Mouse (Mus musculus): Measurements from ENCODE around the gene Lgals9.
A peak's percentile ranks its signal among the peaks of the same experiment; 100 is the strongest.

The Lgals9 gene

DNA sequence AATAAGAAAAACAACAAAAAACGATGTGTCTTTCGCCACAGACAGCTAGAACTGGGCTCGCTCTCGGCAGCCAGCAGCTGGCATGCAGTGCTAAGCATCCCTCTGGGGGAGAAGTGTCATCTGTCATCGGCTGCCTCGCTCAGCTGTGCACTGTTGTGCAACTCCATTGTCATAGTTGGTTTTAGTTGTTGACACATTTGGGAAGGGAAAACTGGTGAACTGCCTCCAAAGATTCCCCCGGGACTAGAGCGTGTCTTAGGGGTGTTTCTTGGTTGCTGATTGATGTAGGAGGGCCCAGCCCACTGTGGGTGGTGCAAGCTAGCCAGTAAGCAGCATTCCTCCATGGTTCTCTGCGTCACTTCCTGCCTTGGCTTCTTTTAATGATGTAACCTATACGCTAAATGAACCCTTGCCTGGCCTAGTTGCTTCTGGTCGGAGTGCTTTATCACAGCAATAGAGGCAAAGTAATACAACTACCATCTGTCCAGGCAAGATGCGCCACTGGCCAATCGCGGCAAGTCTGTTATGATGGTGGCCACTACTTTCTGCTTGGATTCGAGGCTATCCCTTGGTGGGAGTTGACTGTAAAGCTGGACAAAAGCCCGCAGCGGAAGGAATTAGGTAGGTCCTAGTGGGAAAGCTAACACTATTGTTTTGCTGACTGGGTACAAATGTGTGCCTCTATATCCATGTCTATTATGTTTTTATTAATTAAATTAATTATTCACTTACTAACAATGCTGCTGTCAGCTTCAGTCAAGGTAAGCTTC is 11.2 kb downstream of the Lgals9 start:
- DNase-seq = peak; percentile 25 to 65

DNA sequence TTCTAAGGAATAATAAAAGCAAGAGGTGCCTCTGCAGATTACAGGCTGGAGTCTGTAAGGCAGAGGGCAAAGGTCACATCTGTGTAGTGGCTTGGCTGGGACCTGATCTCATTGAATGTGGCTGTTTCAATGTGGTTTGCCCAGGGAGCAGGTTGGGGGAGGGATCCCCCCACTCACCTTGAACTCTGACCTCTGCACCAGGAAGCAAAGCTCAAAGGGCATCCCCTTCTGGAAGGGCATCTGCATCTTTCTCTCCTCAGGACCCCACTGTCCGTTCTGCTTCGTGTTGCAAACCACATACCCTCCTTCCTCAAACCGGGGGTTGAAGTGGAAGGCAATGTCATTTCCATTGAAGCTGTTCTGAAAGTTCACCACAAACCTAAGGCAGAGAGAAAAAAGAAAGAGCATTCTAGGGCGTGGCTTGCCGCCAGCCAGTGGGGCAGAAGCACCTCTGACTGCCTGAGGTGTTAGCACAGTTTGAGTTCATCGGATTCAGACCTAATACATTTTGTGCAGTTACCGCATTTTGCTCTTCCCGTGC is 11.9 kb downstream of the Lgals9 start:
- peak in 1 of 2 experiments; percentile 25 for DNase-seq

DNA sequence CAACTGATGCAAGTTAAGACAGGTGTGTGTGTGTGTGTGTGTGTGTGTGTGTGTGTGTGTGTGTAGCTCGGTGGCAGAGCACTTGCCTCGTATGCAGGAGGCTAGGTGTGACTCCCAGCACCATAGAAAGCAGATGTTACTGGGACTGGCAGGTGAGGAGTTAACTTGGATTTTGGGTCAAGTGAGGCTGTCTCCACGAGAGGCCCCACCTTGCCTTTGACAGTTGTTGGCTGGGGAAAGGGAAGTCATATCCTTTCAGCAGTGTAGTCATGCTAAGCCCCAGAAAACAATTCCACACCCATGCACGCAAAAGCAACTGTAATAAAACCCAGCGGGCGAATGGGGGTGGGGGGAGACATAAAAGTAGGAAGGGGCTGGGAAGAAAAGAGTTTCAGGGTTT is 12.4 kb downstream of the Lgals9 start:
- no peak for DNase-seq

DNA sequence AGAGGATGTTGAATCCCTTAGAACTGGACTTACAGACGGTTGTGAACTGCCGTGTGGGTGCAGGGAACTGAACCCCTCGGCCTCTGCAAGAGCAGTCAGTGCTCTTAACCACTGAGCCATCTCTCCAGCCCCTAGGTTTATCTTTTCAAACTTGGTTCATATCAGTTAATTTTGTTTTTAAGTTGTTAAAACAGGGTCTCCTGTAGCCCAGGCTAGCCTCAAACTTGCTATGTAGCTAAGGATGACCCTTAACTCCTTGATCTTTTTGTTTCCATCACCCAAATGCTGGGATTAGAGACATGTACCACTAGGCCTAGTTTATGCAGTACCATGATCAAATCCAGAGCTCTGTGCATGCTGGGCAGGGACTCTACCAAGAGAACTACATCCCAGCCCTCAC is 13.0 kb downstream of the Lgals9 start:
- no peak for DNase-seq

DNA sequence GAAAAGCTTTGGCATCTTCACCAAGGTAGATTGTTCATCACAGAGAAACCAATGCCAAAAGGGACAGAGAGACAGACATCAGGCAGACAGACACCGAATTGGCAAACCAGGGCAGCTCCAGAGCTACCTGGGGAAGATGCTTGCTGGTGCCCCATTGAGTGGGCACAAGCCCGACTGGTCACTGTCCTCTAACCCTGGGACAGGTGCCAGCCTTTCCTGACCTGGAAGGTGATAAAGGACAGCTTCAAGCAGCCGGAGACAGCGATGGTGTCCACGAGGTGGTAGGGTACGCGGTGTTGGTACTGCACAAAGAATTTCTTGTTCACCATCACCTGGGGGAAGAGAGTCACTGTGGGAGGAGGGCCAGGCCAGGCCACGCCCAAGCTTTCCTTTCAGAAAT is 13.7 kb downstream of the Lgals9 start:
- DNase-seq = peak in 1 of 2 experiments; percentile 26

DNA sequence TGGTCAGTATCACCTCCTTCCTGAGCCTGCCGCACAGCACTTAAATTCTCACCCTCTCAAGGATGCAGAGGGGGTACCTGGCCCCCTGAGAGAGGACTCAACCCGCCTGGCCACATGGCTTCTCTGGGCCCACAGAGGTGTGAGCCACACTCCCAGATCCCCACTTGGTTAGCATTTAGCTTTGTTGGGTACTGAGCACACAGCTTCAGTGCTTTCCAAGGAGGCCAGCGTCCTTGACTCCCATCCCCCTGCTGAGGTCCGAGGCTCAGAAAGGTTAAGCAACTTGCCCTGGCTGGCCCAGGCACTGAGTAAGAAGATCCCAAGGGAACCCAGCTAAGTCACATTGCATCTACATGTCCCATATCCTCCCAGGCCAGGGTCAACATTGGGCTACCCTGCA is 16.6 kb downstream of the Lgals9 start:
- peak in 1 of 2 experiments; percentile 43 for DNase-seq

DNA sequence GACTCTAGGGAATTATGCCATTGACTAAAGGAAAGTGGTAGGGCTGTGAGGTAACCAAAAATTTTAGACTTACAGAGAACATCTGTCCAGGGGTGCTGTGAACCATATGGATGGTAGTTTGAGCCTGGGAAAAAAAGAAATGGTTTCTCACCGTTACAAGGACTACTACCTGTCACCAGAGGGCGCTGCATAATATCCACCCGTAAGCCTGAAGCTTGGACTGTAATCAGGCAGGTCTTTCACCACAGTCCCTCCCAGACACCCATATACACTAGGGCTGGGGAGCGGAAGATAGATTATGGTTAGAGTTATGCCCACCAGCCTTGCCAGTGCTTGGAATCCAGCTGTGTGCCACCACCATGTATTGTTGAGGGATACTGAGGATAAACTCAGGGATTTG is 17.4 kb downstream of the Lgals9 start:
- DNase-seq = peak; percentile 44 to 76

DNA sequence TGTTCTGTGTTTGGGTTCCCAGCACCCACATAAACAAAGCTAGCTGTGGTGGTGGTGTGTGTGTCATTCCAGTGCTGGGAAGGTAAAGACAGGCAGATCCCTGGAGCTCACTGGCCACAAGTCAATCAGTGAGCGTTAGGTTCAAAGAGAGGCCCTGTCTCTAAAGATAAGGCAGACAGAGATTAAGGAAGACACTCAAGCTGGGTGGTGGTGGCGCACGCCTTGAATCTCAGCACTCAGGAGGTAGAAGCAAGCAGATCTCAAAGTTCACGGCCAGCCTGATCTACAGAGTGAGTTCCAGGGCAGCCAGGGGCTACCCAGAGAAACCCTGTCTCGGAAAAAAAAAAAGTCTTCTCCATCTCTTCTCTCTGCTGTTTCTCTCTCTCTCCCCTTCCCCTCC is 23.5 kb downstream of the Lgals9 start:
- no peak for DNase-seq

DNA sequence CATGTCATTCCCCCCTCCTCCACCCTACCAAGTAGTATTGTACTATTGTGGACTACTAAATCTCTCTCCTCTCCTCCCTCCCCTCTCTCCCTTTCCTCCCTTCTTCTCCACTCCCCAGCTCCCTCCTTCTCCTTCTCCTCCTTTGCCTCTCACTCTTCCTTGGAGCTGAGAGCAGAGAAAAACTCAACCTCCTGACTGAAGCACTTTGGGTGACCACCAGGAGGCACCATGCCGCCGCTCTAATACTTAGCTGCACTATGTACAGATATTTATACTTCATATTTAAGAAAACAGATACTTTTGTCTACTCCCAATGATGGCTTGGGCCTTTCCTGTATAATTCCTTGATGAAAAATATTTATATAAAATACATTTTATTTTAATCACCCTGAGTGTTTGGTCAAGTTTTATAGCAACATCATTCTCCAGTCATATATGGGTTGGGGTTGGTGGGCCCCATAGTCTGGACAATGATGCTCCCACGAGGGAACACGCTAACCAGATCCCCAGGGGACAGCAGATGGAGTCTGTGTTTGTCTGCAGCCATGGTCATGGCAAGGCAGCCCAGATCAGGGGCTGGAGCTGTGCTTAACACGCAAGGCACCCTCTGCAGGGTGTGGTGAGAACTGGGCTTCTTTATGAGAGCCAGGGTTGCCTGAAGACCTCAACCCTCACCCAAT is 24.8 kb downstream of the Lgals9 start:
- DNase-seq = peak in 1 of 2 experiments; percentile 38

DNA sequence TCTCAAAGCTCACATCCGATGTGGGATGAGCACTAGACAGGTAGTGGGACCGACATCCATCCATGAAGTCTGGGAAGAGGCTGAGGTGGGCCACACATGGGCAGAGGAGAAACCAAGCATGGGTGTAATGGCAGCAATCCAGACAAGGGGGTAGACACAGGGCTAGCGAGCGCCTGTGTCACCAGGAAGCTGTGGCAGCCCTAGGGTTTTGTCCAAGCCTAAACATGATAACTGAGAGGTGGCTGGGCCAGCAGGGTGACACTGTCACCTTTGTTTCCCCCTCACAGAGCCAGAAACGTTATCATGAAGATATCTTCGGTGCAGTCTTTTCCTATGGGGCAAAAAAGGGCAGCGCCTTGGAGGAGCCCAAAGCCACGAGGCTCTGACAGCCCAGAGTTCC is 25.4 kb downstream of the Lgals9 start:
- DNase-seq = no peak

DNA sequence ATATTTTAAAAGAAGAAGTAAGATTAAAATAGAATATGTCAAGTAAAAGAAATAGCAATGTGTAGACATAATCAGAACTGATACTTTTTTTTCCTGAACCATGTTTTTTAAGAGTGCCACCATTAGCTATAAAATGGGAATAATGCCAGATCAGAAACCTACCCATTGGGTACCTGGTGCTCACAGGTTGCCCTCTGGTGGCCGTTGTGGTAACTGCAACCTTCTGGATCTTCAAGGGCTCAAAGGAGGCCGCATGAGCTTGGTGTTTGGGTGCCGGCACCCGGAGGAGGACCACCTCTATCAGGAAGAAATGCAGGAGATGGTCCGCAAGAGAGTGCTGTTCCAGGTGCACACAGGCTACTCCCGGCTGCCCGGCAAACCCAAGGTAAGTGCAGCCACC is 28.5 kb downstream of the Lgals9 start:
- peak; percentile 79 to 91 for DNase-seq

DNA sequence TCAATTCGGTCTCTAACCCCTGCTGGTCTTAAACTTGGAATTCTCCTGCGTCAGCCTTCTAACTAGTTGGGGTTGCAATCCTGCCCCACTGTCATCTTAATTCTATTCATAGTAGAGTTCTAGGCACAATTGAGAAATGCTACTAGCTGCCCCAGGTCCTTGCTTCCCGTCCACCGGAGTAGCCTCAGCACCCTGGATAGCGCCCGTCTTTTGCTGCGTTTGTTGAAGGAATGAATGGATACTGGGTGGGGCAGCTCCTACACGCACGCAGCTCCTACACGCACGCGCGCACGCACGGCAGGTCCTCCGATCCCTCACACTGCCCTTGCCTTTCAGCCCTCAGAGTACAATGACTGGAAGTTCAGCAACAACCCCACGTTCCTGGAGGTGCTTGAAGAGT is 32.3 kb downstream of the Lgals9 start:
- DNase-seq = peak; percentile 50 to 63

DNA sequence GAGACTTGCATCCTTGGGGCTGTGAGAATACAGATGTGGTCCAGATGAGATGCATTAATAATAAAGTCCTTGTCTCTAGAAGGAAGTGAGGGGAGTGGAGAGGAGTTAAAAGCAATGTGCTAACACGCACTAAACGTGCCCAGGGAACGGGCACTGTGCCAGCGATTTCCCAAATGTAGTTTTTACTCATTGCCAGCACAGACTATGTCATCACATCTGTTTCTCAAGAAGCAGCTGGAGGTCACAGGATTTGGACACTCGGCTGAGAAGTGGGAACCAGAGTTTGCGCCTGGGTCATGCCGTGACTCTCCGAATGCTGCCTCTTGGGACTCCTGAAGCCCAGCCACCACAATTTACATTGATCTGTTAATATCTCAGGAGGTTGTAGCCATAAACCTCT is 34.4 kb downstream of the Lgals9 start:
- no peak for DNase-seq

DNA sequence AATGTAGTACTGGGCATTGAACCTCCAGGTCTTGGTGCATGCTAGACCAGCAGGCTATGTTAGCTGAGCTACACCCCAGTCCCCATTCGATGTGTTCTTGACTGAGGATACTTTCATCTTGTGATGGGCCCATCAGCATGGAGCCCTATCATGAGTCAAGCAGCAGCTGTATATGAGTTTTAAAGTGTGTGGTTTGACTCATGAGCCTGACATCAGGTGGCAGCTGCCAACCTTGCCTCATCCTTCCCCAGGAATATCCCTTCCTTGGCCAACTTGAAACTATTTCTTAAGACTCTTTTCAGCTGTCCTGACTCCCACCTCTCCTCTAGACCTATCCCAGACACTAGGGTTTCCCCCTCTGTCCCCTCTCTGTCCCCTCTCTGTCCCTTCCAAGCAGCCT is 41.7 kb downstream of the Lgals9 start:
- no peak for DNase-seq

DNA sequence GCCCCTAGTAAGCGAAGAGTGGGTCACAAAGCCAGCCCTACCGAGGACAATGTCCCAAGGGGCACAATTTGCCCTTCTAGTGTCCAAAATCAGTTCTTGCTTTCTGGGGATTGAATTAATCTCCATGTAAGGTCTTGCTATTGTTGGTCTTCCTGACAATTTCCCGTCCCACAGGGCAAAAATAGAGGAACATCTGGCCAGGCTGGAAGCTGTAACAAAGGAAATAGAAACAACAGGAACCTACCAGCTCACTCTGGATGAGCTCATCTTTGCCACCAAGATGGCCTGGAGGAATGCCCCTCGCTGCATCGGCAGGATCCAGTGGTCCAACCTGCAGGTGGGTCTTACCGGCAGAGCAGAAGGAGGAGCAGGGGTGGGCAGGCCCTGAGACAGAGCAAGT is 49.6 kb downstream of the Lgals9 start:
- no peak for DNase-seq

DNA sequence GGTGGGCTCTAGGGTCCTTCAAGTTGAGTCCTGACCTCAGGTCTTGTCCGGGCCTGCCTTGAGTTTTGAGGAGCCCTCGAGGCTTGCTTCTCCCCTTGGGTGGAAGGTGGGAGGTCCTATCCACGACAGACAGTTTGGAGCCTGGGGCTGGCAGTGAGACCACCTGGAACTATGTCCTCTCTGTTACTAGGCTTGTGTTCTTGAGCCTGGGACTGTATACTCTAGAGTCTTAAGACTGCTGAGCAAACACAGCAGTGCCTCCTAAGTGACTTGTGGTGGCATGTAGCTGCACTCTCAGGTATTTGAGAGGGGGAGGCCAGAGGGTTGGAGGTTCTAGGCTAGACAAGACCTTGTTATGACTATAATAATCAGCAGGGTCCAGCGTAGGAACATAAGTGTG is 50.0 kb downstream of the Lgals9 start:
- no peak for DNase-seq

DNA sequence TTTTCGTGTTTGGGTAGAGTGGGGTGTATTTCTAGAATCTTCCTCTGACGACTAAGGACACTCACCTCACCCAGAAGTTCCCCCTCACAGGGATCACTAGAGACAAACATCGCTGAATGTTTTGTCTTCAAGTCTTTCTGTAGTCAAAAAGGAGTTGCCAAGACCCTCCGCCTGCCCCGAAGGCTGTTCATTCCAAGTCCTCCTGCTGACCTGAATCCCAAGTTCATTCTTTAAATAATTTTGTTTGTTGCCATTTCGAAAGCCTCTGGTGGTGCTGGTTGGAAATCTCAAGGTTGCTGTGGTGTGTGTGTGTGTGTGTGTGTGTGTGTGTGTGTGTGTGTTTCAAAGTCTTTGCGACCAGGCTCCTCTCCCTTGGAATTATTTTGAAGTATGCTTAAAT is 50.4 kb downstream of the Lgals9 start:
- no peak for DNase-seq

DNA sequence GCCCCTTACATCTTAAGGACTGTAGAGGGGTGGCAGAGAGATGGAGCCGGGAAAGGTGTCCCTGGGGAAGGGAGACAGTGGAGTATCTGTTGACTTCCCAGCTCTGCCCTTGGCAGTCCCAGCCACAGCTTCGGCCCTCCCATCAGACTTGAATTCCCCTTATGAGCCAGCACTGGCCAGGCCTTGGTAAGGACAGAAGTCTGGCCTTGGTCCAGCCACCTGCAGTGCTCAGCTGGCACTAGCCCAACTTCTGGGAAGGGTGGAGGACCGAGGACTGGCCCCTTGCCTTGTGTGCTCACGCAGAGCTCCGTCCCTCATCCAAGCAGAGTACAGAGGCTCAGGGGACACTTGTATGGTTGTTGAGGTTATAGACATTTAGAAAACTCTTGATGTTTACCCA is 55.4 kb downstream of the Lgals9 start:
- DNase-seq = peak; percentile 79 to 82

DNA sequence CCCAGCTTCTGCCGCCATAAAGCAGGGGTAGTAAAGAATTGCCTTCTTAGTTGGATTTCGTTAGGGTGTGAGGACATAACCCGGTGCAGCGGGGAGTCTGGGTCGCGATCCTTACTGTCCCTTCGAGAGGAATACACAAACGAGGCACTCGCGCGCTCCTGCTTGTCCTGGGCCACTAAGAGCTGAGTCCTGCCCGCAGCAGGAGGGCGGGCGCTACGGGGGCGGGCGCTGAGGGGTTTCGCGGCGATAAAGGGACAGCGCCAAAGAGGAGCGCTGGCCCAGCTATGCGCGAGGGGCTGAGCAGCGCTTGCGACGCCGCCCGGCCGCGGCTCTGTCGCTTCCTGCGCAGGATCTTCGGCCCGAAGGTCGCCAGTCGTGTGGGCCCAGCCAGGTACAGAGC is 59.8 kb downstream of the Lgals9 start:
- peak; percentile 13 to 49 for DNase-seq

DNA sequence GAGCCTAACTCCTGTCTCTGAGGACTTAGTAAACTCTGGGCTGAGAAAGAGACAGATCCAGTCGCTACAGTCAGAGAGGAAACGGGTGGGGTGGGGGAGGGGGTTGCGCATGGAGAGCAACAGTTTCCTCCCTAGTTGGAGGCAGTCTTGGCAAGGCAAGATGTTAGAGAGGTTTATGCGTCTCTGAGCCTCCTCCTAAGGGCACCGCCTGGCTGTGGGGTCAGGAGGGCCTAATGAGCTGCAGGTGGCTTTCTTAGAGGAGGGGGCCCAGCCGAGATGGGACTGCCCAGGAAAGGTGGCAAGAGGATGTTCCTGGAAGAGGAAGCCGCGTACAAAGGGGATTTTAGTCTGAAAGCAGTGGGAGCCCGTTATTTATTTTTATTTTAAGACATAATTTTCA is 60.6 kb downstream of the Lgals9 start:
- no peak for DNase-seq

DNA sequence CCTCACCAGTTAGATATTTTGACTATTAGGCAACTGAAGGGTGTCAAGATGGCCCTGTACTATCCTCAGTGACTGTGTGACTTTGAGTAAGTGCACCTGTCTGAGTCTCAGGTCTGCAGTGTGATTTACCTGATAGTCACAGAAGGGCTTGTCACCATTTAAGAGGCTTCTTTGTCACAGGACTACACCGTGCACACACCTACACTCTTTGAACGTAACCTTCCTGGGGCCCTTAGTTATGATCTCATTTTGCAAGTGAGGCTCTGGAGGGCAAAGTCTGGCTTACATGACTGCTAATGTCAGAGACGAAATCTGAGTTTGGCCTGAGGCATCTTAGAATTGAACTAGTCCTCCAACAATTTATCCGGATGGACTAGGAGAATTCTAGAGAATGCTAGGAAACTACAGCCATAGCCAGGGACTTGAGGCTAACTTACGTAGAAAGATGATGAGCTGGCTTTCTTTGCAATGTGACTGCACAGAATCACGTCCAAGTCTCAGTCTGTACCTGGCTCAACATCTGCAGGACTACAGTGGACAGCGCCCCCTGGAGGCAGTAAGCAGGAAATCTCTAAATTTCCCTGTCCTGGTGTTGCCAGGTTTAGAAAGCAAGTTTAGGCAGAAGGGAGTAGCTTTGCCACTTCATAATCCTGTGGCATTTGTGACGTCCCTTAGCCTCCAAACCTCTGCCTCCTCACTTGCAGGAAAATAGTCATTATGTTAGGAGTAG is 61.9 kb downstream of the Lgals9 start:
- DNase-seq = peak; percentile 55 to 63

DNA sequence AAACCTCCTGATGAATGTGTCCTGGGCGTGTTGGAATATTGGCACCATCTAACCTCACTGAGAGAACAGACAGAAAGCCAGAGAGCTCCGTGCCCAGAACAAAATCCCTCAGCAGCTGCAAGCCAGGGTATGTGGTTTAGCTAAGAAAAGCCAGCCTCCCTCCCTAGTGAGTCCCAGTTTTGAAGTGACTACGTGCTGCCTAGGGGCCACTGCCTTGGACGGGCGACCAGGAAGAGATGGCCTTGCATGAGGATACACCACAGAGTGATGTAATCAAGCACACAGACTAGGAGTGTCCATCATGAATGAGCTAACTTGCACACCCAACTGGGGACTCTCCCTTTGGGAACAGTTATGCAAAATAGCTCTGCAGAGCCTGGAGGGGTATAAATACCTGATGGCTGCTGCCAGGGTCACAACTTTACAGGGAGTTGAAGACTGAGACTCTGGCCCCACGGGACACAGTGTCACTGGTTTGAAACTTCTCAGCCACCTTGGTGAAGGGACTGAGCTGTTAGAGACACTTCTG is 64.3 kb downstream of the Lgals9 start, which contains the start of gene Nos2:
Gene Nos2 (plus strand): TSS at position 377 of the 529 bp plus-strand sequence.
- DNase-seq = no peak

DNA sequence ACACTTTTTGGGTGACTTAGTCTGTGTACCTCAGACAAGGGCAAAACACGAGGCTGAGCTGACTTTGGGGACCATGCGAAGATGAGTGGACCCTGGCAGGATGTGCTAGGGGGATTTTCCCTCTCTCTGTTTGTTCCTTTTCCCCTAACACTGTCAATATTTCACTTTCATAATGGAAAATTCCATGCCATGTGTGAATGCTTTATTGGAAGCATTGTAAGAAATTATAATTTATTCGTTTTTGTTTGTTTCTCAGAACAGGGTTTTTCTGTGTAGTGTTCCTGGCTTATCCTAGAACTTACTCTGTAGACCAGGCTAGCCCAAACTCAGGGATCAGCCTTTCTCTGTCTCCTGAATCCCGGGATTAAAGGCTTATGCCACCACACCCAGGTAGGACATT is 65.0 kb downstream of the Lgals9 start:
- no peak for DNase-seq
